8 mouse cellular contexts compared by ENCODE assay signal in the genomic region with DNA sequence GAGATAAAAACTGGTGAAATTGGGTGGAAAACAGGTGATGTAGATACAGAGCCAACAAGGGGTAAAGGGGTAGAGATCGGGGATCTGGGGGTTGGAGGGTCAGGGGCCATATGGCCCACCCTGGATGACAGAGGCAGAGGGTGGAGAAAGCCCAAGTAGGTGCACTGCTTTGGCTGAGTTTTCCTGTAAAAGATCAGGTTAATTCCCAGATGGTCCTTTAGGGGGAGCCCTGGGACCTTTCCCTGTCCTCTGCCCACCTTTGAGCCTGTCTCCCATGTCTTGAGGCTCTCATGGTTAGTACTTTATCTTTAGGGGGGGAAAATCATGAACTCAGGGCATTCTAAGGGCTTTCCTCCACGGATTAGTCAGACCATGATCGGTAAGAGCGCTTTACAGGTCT.
DNase-seq lines count a peak whose midpoint lies in the region; ATAC-seq lines count a peak whose summit lies in the region.

No protein-coding gene starts in this region.

- peak; percentile 38; the same call in 1 of the 2 replicates for ATAC-seq in hindbrain, embryonic 11.5 days (ENCODE audit: low FRiP score)
- no peak for ATAC-seq in hindbrain, embryonic 13.5 days (ENCODE audit: low FRiP score)
- ATAC-seq in forebrain, embryonic 13.5 days = peak; percentile 59; the same call in 1 of the 2 replicates

- H3K27me3 ChIP-seq in hindbrain, embryonic 11.5 days (ENCODE audit: control insufficient read depth, insufficient read depth, low read length) = no peaks in the 10 kb centered on the region
- H3K27me3 ChIP-seq in hindbrain, embryonic 13.5 days = no peaks in the 10 kb centered on the region
- no peaks in the 10 kb centered on the region for H3K27me3 ChIP-seq in forebrain, embryonic 13.5 days
- H3K27me3 ChIP-seq in limb, embryonic 10.5 days (ENCODE audit: low read depth, poor library complexity, severe bottlenecking) = no peaks in the 10 kb centered on the region

- H3K36me3 ChIP-seq in hindbrain, embryonic 11.5 days (ENCODE audit: control insufficient read depth, insufficient read depth, low read length) = no peaks in the 10 kb centered on the region
- H3K36me3 ChIP-seq in hindbrain, embryonic 13.5 days = no peaks in the 10 kb centered on the region
- H3K36me3 ChIP-seq in forebrain, embryonic 13.5 days (ENCODE audit: poor library complexity, severe bottlenecking) = no peaks in the 10 kb centered on the region
- H3K36me3 ChIP-seq in limb, embryonic 10.5 days = no peaks in the 10 kb centered on the region

- H3K9me3 ChIP-seq in hindbrain, embryonic 11.5 days (ENCODE audit: control insufficient read depth, low read length) = no peaks in the 10 kb centered on the region
- no peaks in the 10 kb centered on the region for H3K9me3 ChIP-seq in hindbrain, embryonic 13.5 days
- H3K9me3 ChIP-seq in forebrain, embryonic 13.5 days (replicated peaks) = no peaks in the 10 kb centered on the region
- no peaks in the 10 kb centered on the region for H3K9me3 ChIP-seq in limb, embryonic 10.5 days (replicated peaks)

- 27% methylated on average over 4 of the region's 4 CpGs for WGBS in hindbrain, embryonic 11.5 days
- WGBS in hindbrain, embryonic 13.5 days = 26% methylated on average over 4 of the region's 4 CpGs
- 16% methylated on average over 4 of the region's 4 CpGs for WGBS in forebrain, embryonic 13.5 days
- 19% methylated on average over 4 of the region's 4 CpGs for WGBS in limb, embryonic 10.5 days

- H3K4me3 ChIP-seq in hindbrain, embryonic 11.5 days (ENCODE audit: low read depth, low read length) = no peak overlapping the region
- no peak overlapping the region for H3K4me3 ChIP-seq in hindbrain, embryonic 13.5 days
- no peak overlapping the region for H3K4me3 ChIP-seq in forebrain, embryonic 13.5 days
- no peak overlapping the region for H3K4me3 ChIP-seq in limb, embryonic 10.5 days

- DNase-seq in hindbrain, embryonic 11.5 days (ENCODE audit: low spot score) = peak; percentile 73
- DNase-seq in ES-CJ7 (ENCODE audit: low read depth, low spot score) = peak; percentile 43
- DNase-seq in c-Kit-positive CD71-positive TER-119-negative erythroid progenitor cells, embryonic 14.5 days (ENCODE audit: low read depth) = peak; percentile 23
- DNase-seq in limb, embryonic 10.5 days (ENCODE audit: low spot score) = peak; percentile 42
- peak; percentile 70 for DNase-seq in retina, postnatal 1 day
- no peak for DNase-seq in spleen, postnatal 36 days (ENCODE audit: low spot score in 2 of 2)

- H3K9ac ChIP-seq in hindbrain, embryonic 11.5 days (ENCODE audit: low read depth, low read length) = no peak overlapping the region
- H3K9ac ChIP-seq in hindbrain, embryonic 13.5 days = no peak overlapping the region
- no peak overlapping the region for H3K9ac ChIP-seq in forebrain, embryonic 13.5 days

- no peak overlapping the region for H3K4me2 ChIP-seq in hindbrain, embryonic 11.5 days (replicated peaks; ENCODE audit: low read depth, low read length)
- no peak overlapping the region for H3K4me2 ChIP-seq in hindbrain, embryonic 13.5 days
- H3K4me2 ChIP-seq in forebrain, embryonic 13.5 days = no peak overlapping the region

- no peaks in the 10 kb centered on the region; the same call in 1 of the 2 replicates for H3K4me1 ChIP-seq in hindbrain, embryonic 11.5 days (replicated peaks; ENCODE audit: control insufficient read depth, insufficient read depth, low read length)
- H3K4me1 ChIP-seq in hindbrain, embryonic 13.5 days (replicated peaks) = peaks cover 14% of the 10 kb centered on the region
- H3K4me1 ChIP-seq in forebrain, embryonic 13.5 days = peaks cover 20% of the 10 kb centered on the region
- no peaks in the 10 kb centered on the region for H3K4me1 ChIP-seq in limb, embryonic 10.5 days

- H3K27ac ChIP-seq in hindbrain, embryonic 11.5 days (ENCODE audit: low read depth, low read length) = no peak overlapping the region
- no peak overlapping the region for H3K27ac ChIP-seq in hindbrain, embryonic 13.5 days
- no peak overlapping the region for H3K27ac ChIP-seq in forebrain, embryonic 13.5 days
- no peak overlapping the region for H3K27ac ChIP-seq in limb, embryonic 10.5 days

Comparison
In these comparisons a context has a peak if more than half of its experiments do, and no peak if none do; other contexts are left out.
1. DNase-seq: peak in hindbrain, embryonic 11.5 days (single experiment), ES-CJ7 (single experiment), c-Kit-positive CD71-positive TER-119-negative erythroid progenitor cells, embryonic 14.5 days (single experiment), limb, embryonic 10.5 days (single experiment) and retina, postnatal 1 day (single experiment); none in spleen, postnatal 36 days (0 of 2).